Mouse (Mus musculus) urinary bladder, postnatal 4 days (tissue): ENCODE results near the gene Eya2.
A peak's percentile ranks its signal among the peaks of the same experiment; 100 is the strongest.

Experiments
- DNase-seq, 2 experiments: peaks; one replicate each; pipeline ENCODE4 v3.0.0; 2021 to 2022; ENCODE audit warnings: low spot score in 2 of 2

Eya2 gene

GRCm38 (mm10) chr2:165593763-165594162 is 1.1 kb upstream of the Eya2 start:
- no peak for DNase-seq

GRCm38 (mm10) chr2:165595676-165596070 is 841 bp downstream of the Eya2 start:
- no peak for DNase-seq

- DNase-seq = no peak
Observed at GRCm38 (mm10) chr2:165596141-165596540, 1.3 kb downstream of the Eya2 start.

- no peak for DNase-seq
Observed at GRCm38 (mm10) chr2:165597536-165597935, 2.7 kb downstream of the Eya2 start.

GRCm38 (mm10) chr2:165598139-165598538 is 3.3 kb downstream of the Eya2 start:
- no peak for DNase-seq

GRCm38 (mm10) chr2:165599566-165599965 is 4.7 kb downstream of the Eya2 start:
- no peak for DNase-seq

GRCm38 (mm10) chr2:165600926-165601325 is 6.1 kb downstream of the Eya2 start:
- DNase-seq = no peak

GRCm38 (mm10) chr2:165601605-165602004 is 6.8 kb downstream of the Eya2 start:
- no peak for DNase-seq

GRCm38 (mm10) chr2:165603775-165604174 is 8.9 kb downstream of the Eya2 start:
- no peak for DNase-seq

GRCm38 (mm10) chr2:165611551-165612253 is 16.9 kb downstream of the Eya2 start:
- no peak for DNase-seq

GRCm38 (mm10) chr2:165613741-165614339 is 19.0 kb downstream of the Eya2 start:
- peak in 1 of 2 experiments; percentile 32 for DNase-seq

GRCm38 (mm10) chr2:165621488-165621887 is 26.7 kb downstream of the Eya2 start:
- DNase-seq = no peak

- DNase-seq = no peak
Observed at GRCm38 (mm10) chr2:165622596-165622995, 27.8 kb downstream of the Eya2 start.

GRCm38 (mm10) chr2:165626826-165627225 is 32.0 kb downstream of the Eya2 start:
- DNase-seq = no peak

GRCm38 (mm10) chr2:165627974-165628373 is 33.1 kb downstream of the Eya2 start:
- no peak for DNase-seq

GRCm38 (mm10) chr2:165629900-165630299 is 35.1 kb downstream of the Eya2 start:
- DNase-seq = no peak

GRCm38 (mm10) chr2:165633011-165633785 is 38.4 kb downstream of the Eya2 start:
- no peak for DNase-seq

- no peak for DNase-seq
Observed at GRCm38 (mm10) chr2:165634481-165634880, 39.6 kb downstream of the Eya2 start.

- DNase-seq = no peak
Observed at GRCm38 (mm10) chr2:165639075-165639755, 44.4 kb downstream of the Eya2 start.

GRCm38 (mm10) chr2:165641909-165642505 is 47.2 kb downstream of the Eya2 start:
- no peak for DNase-seq

GRCm38 (mm10) chr2:165643596-165643995 is 48.8 kb downstream of the Eya2 start:
- DNase-seq = no peak

- peak in 1 of 2 experiments; percentile 56 for DNase-seq
Observed at GRCm38 (mm10) chr2:165644057-165644456, 49.2 kb downstream of the Eya2 start.
